Mouse (Mus musculus) CH12.LX (cell line): ENCODE results near the gene Hras.

Experiments used
- CTCF ChIP-seq, 2 experiments: IDR thresholded peaks in 1 of 2; conservative IDR thresholded peaks in 1 of 2; 2 replicates each; pipeline ENCODE4 v1.5.1; 2011 to 2012; ENCODE audit warnings: low read depth in 2 of 2, low read length in 2 of 2, improper control_type of control experiment in 1 of 2, inconsistent platforms in 1 of 2, mild to moderate bottlenecking in 1 of 2, moderate library complexity in 1 of 2
- EP300 ChIP-seq: IDR thresholded peaks from 2 replicates; pipeline ENCODE4 v1.6.1; 2011; ENCODE audit warnings: low read length, improper control_type of control experiment
- MAFK ChIP-seq: IDR thresholded peaks from 2 replicates; pipeline ENCODE4 v1.6.1; 2011; ENCODE audit warnings: low read length, improper control_type of control experiment; ENCODE audit not compliant: insufficient replicate concordance
- MEF2A ChIP-seq: IDR thresholded peaks from 2 replicates; pipeline ENCODE4 v1.6.1; 2014; ENCODE audit warnings: low read depth, mild to moderate bottlenecking, inconsistent platforms, low read length, improper control_type of control experiment, borderline replicate concordance
- MXI1 ChIP-seq: IDR thresholded peaks from 2 replicates; pipeline ENCODE4 v1.6.1; 2011; ENCODE audit warnings: mild to moderate bottlenecking, low read depth, low read length, improper control_type of control experiment
- NELFE ChIP-seq: IDR thresholded peaks from 2 replicates; pipeline ENCODE4 v1.6.1; 2011; ENCODE audit warnings: low read depth, low read length, improper control_type of control experiment
- POLR2A ChIP-seq: IDR thresholded peaks from 2 replicates; pipeline ENCODE4 v1.6.1; 2011; ENCODE audit warnings: low read depth, mild to moderate bottlenecking, improper control_type of control experiment, low read length
- RAD21 ChIP-seq: IDR thresholded peaks from 2 replicates; pipeline ENCODE4 v1.6.1; 2011; ENCODE audit warnings: low read depth, mild to moderate bottlenecking, low read length, improper control_type of control experiment, moderate library complexity
- ZC3H11A ChIP-seq: IDR thresholded peaks from 2 replicates; pipeline ENCODE4 v1.6.1; 2012; ENCODE audit warnings: low read depth, mild to moderate bottlenecking, inconsistent platforms, low read length, improper control_type of control experiment

GRCm38 (mm10) chr7:141217343-141218013, 23.7 kb upstream of the Hras start:
- TF ChIP-seq CTCF (conservative IDR thresholded peaks at IDR 0.05 in 1 of 2, IDR thresholded peaks at IDR 0.05 in 1 of 2; ENCODE audit: low read depth in 2 of 2, low read length in 2 of 2) (no peak), POLR2A (no peak), RAD21 (no peak), MAFK (no peak), MEF2A (no peak), EP300 (no peak), NELFE (no peak), ZC3H11A (no peak), MXI1 (no peak)
